Comparison of ENCODE assay signal across 28 mouse cellular contexts in genomic region chr4:100758265-100758898, GRCm38 (mm10). TPM values are rescaled to one million over a fixed set of nuclear protein-coding genes. Genes with fewer than 3 reads are reported as not detected.
A peak's percentile ranks its signal among the peaks of the same experiment; 100 is the strongest.
DNase-seq lines count a peak whose midpoint lies in the region; ATAC-seq and TF ChIP-seq lines count a peak whose summit lies in the region.
"Had no signal": no experiment of that assay in that cellular context is flagged by ENCODE, and none has a peak within 500 bp of the region (broad histone marks: within the 10 kb centered on the region; RNA-seq: fewer than 3 reads in every experiment).

No protein-coding gene starts in this region.

- no peaks in the 10 kb centered on the region for H3K9me3 ChIP-seq in heart, embryonic 10.5 days
- H3K9me3 ChIP-seq in midbrain, embryonic 11.5 days (ENCODE audit: control insufficient read depth, low read length), result no peaks in the 10 kb centered on the region
- H3K9me3 ChIP-seq in midbrain, embryonic 16.5 days (replicated peaks; ENCODE audit: control insufficient read depth, low read length, poor library complexity, severe bottlenecking), result no peaks in the 10 kb centered on the region
- H3K9me3 ChIP-seq in embryonic facial prominence, embryonic 13.5 days, result no peaks in the 10 kb centered on the region
- no peaks in the 10 kb centered on the region for H3K9me3 ChIP-seq in limb, embryonic 14.5 days (ENCODE audit: control insufficient read depth, low read length)
- H3K9me3 ChIP-seq: forebrain, embryonic 12.5 days; forebrain, embryonic 15.5 days; hindbrain, embryonic 12.5 days had no signal

- H3K36me3 ChIP-seq in heart, embryonic 10.5 days, result no peaks in the 10 kb centered on the region
- H3K36me3 ChIP-seq in midbrain, embryonic 11.5 days (ENCODE audit: control insufficient read depth, insufficient read depth, low read length), result no peaks in the 10 kb centered on the region
- H3K36me3 ChIP-seq in midbrain, embryonic 16.5 days (ENCODE audit: control insufficient read depth, insufficient read depth, low read length), result no peaks in the 10 kb centered on the region
- H3K36me3 ChIP-seq in embryonic facial prominence, embryonic 13.5 days, result no peaks in the 10 kb centered on the region
- no peaks in the 10 kb centered on the region for H3K36me3 ChIP-seq in limb, embryonic 14.5 days (ENCODE audit: control insufficient read depth, insufficient read depth, low read length)
- H3K36me3 ChIP-seq: forebrain, embryonic 12.5 days; forebrain, embryonic 15.5 days; G1E; hindbrain, embryonic 12.5 days had no signal

- no peak overlapping the region for H3K9ac ChIP-seq in midbrain, embryonic 11.5 days (ENCODE audit: low read length)
- H3K9ac ChIP-seq in midbrain, embryonic 16.5 days (ENCODE audit: low read depth, low read length), result no peak overlapping the region
- no peak overlapping the region for H3K9ac ChIP-seq in embryonic facial prominence, embryonic 13.5 days
- no peak overlapping the region for H3K9ac ChIP-seq in limb, embryonic 14.5 days (ENCODE audit: low read depth, low read length, severe bottlenecking)
- H3K9ac ChIP-seq: forebrain, embryonic 12.5 days; forebrain, embryonic 15.5 days; hindbrain, embryonic 12.5 days had no signal

- WGBS in heart, embryonic 10.5 days, result 80% methylated on average over 6 of the region's 6 CpGs
- 84% methylated on average over 6 of the region's 6 CpGs for WGBS in midbrain, embryonic 11.5 days
- WGBS in midbrain, embryonic 16.5 days, result 77% methylated on average over 6 of the region's 6 CpGs
- WGBS in embryonic facial prominence, embryonic 13.5 days, result 47% methylated on average over 6 of the region's 6 CpGs
- 53% methylated on average over 6 of the region's 6 CpGs for WGBS in limb, embryonic 14.5 days

- no peak for TF ChIP-seq POLR2A in limb, embryonic 14.5 days (IDR thresholded peaks at IDR 0.05; ENCODE audit: borderline replicate concordance, extremely low read depth, insufficient read depth, insufficient read length)

- no peaks in the 10 kb centered on the region for H3K4me1 ChIP-seq in heart, embryonic 10.5 days
- H3K4me1 ChIP-seq in midbrain, embryonic 11.5 days (ENCODE audit: control insufficient read depth, insufficient read depth, low read length), result no peaks in the 10 kb centered on the region
- no peaks in the 10 kb centered on the region for H3K4me1 ChIP-seq in midbrain, embryonic 16.5 days (ENCODE audit: control insufficient read depth, insufficient read depth, low read length)
- peaks cover 6% of the 10 kb centered on the region for H3K4me1 ChIP-seq in embryonic facial prominence, embryonic 13.5 days
- peaks cover 8% of the 10 kb centered on the region; the same call in 1 of the 2 replicates for H3K4me1 ChIP-seq in limb, embryonic 14.5 days (ENCODE audit: control insufficient read depth, insufficient read depth, low read length)
- H3K4me1 ChIP-seq: forebrain, embryonic 12.5 days; forebrain, embryonic 15.5 days; hindbrain, embryonic 12.5 days had no signal

- peak; percentile 51 for DNase-seq in heart, adult 11 months
- DNase-seq in heart, embryonic 10.5 days (ENCODE audit: low spot score), result no peak
- peak; percentile 71 for DNase-seq in midbrain, embryonic 11.5 days (ENCODE audit: low spot score, missing footprints)
- DNase-seq in limb, embryonic 14.5 days (ENCODE audit: low spot score), result peak; percentile 41
- DNase-seq in embryo, embryonic 9.5 days (ENCODE audit: extremely low spot score), result no peak
- DNase-seq: adrenal gland, adult 2 months; adrenal gland, postnatal 14 days; B cell, adult 2 months; cerebellum, adult 11 months; cerebellum, adult 2 months; cerebellum, adult 9-11 months; cerebellum, postnatal 25 days; embryo, embryonic 11 days; gastrocnemius, postnatal 25 days; heart, adult 2 months had no signal

- no peak overlapping the region for H3K4me3 ChIP-seq in heart, embryonic 10.5 days
- no peak overlapping the region for H3K4me3 ChIP-seq in midbrain, embryonic 11.5 days (ENCODE audit: low read depth, low read length)
- no peak overlapping the region for H3K4me3 ChIP-seq in midbrain, embryonic 16.5 days (ENCODE audit: low read depth, low read length)
- no peak overlapping the region for H3K4me3 ChIP-seq in embryonic facial prominence, embryonic 13.5 days
- H3K4me3 ChIP-seq in limb, embryonic 14.5 days (replicated peaks; ENCODE audit: low read length), result no peak overlapping the region
- H3K4me3 ChIP-seq: erythroblast, embryonic 14.5 days; forebrain, embryonic 12.5 days; forebrain, embryonic 15.5 days; heart, adult 2 months; hindbrain, embryonic 12.5 days had no signal

- no peak overlapping the region for H3K27ac ChIP-seq in heart, embryonic 10.5 days
- H3K27ac ChIP-seq in midbrain, embryonic 11.5 days (ENCODE audit: low read depth, low read length), result no peak overlapping the region
- no peak overlapping the region for H3K27ac ChIP-seq in midbrain, embryonic 16.5 days (ENCODE audit: low read length)
- H3K27ac ChIP-seq in embryonic facial prominence, embryonic 13.5 days, result peak overlapping the region; percentile 58; the same call in 1 of the 2 replicates
- H3K27ac ChIP-seq in limb, embryonic 14.5 days (replicated peaks; ENCODE audit: low read depth, low read length), result no peak overlapping the region
- H3K27ac ChIP-seq: forebrain, embryonic 12.5 days; forebrain, embryonic 15.5 days; heart, adult 2 months; hindbrain, embryonic 12.5 days; hindbrain, postnatal 0 days had no signal

- ATAC-seq in midbrain, embryonic 11.5 days (ENCODE audit: low FRiP score), result no peak
- no peak for ATAC-seq in midbrain, embryonic 16.5 days
- ATAC-seq in embryonic facial prominence, embryonic 13.5 days (ENCODE audit: insufficient number of reproducible peaks, insufficient read depth, low FRiP score, low TSS enrichment, low read depth), result no peak
- ATAC-seq in limb, embryonic 14.5 days (ENCODE audit: low FRiP score, low read depth), result peak; percentile 57; the same call in 1 of the 2 replicates
- ATAC-seq: forebrain, embryonic 15.5 days; hindbrain, postnatal 0 days; inflammation-experienced regulatory T-cells, adult 6 months; intestine, embryonic 16.5 days; Patski had no signal

- H3K27me3 ChIP-seq in heart, embryonic 10.5 days (ENCODE audit: insufficient read depth, poor library complexity, severe bottlenecking), result peaks cover 56% of the 10 kb centered on the region
- H3K27me3 ChIP-seq in midbrain, embryonic 11.5 days (ENCODE audit: control insufficient read depth, insufficient read depth, low read length), result no peaks in the 10 kb centered on the region
- no peaks in the 10 kb centered on the region for H3K27me3 ChIP-seq in midbrain, embryonic 16.5 days (ENCODE audit: control insufficient read depth, insufficient read depth, low read depth, low read length)
- H3K27me3 ChIP-seq in embryonic facial prominence, embryonic 13.5 days, result no peaks in the 10 kb centered on the region
- no peaks in the 10 kb centered on the region for H3K27me3 ChIP-seq in limb, embryonic 14.5 days (ENCODE audit: control insufficient read depth, insufficient read depth, low read length)
- H3K27me3 ChIP-seq: CH12.LX; forebrain, embryonic 12.5 days; forebrain, embryonic 15.5 days; hindbrain, embryonic 12.5 days; Patski had no signal

- H3K4me2 ChIP-seq in midbrain, embryonic 11.5 days, result no peak overlapping the region
- H3K4me2 ChIP-seq in midbrain, embryonic 16.5 days (ENCODE audit: low read length), result no peak overlapping the region
- H3K4me2 ChIP-seq in embryonic facial prominence, embryonic 13.5 days, result no peak overlapping the region
- no peak overlapping the region for H3K4me2 ChIP-seq in limb, embryonic 14.5 days (replicated peaks; ENCODE audit: low read depth, low read length, severe bottlenecking)
- H3K4me2 ChIP-seq: forebrain, embryonic 12.5 days; forebrain, embryonic 15.5 days; heart, embryonic 11.5 days; hindbrain, embryonic 12.5 days had no signal

RNA-seq across cellular contexts. Expression of gene Cachd1, which starts 18.1 kb away (rescaled TPM):
- polyA plus RNA-seq in heart, embryonic 10.5 days (2016; fragmentation: Nextera tagmentation; extraction: Ambion mirVana), result 8.7 and 17.2 TPM in 2 replicates
- 36.3 and 39.0 TPM in 2 replicates for polyA plus RNA-seq in midbrain, embryonic 11.5 days (2014; fragmentation: Nextera tagmentation; extraction: Ambion mirVana)
- 30.8 and 31.1 TPM in 2 replicates for polyA plus RNA-seq in midbrain, embryonic 16.5 days (2015; fragmentation: Nextera tagmentation; extraction: Ambion mirVana)
- 52.5 and 54.8 TPM in 2 replicates for polyA plus RNA-seq in embryonic facial prominence, embryonic 13.5 days (2015; fragmentation: Nextera tagmentation; extraction: Ambion mirVana)
- 103 and 154 TPM in 2 replicates for polyA plus RNA-seq in limb, embryonic 14.5 days (2012; rRNA removed)
- polyA plus RNA-seq in limb, embryonic 14.5 days (2014; fragmentation: Nextera tagmentation; extraction: Ambion mirVana), result 37.3 and 52.8 TPM in 2 replicates
- polyA plus RNA-seq: inflammation-experienced regulatory T-cells, adult 6 months had no signal

Comparison
In these comparisons a context has a peak if more than half of its experiments do, and no peak if none do; other contexts are left out.
1. DNase-seq: peak in heart, adult 11 months (single experiment), midbrain, embryonic 11.5 days (single experiment) and limb, embryonic 14.5 days (single experiment); none in heart, embryonic 10.5 days (single experiment) and embryo, embryonic 9.5 days (single experiment).